Mouse (Mus musculus) ovary, postnatal 10 days (tissue): ENCODE data around the gene Anapc15.
"Not testable (repeated sequence)": the region's sequence is repeated elsewhere in the genome, so short reads cannot be mapped to it uniquely, and the experiment has no call there.

Experiments
- DNase-seq: peaks from one replicate; pipeline ENCODE4 v3.0.0; 2022; ENCODE audit warnings: low spot score

The Anapc15 gene

GRCm38 (mm10) chr7:101896104-101897066, 32.9 kb downstream of the Anapc15 start:
- peak; percentile 83 for DNase-seq

- DNase-seq: no peak
Observed at GRCm38 (mm10) chr7:101900331-101901097, 37.0 kb downstream of the Anapc15 start.

- DNase-seq: no peak
Observed at GRCm38 (mm10) chr7:101901969-101902368, 38.5 kb downstream of the Anapc15 start.

DNA sequence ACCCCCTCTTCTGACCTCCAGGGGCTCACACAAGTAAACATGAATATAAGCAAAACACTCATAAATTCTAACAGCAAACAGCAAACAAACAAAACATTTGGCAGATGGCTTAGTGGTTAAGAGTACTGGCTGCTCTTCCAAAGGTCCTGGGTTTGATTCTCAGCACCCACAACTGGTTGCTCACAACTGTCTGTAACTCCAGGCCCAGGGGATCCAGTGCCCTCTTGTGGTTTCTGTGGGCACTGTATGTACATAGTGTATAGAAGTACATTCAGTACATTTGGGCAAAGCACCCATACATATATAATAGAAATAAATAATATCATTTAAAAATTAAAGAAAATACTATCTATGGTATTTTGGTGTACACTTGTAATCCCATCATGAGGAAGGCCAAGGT, 39.3 kb downstream of the Anapc15 start:
- DNase-seq: no peak

- peak; percentile 98 for DNase-seq
Observed at GRCm38 (mm10) chr7:101905561-101906286, 42.2 kb downstream of the Anapc15 start, which contains the start of gene Lamtor1. Lamtor1 (plus strand) TSS chr7:101905904.

DNA sequence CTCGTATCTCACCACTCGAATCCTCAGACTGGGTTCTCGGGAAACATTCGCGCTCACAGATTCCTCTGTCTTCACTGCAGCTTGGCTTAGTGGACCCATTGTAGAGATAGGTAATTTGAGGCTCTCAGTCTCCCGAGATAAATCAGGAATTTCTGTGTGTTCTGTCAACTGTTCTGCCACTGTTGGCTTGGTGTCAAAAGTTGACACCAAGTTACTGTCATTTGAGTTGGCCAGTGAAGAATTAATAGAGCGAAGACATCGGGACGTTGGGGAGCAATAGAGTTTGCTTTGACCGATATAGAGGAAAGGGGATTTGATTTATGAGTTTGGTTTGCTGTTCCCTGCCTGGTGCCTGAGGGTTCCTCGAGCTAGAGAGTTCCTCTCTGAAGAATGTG, 42.8 kb downstream of the Anapc15 start, which contains the start of gene Tomt:
TSS of gene Tomt (minus strand) at position 73 of the 395 bp plus-strand sequence.
- no peak for DNase-seq

- DNase-seq: no peak
Observed at GRCm38 (mm10) chr7:101906696-101907095, 43.2 kb downstream of the Anapc15 start.

GRCm38 (mm10) chr7:101908367-101908766, 44.9 kb downstream of the Anapc15 start:
- DNase-seq: no peak

DNA sequence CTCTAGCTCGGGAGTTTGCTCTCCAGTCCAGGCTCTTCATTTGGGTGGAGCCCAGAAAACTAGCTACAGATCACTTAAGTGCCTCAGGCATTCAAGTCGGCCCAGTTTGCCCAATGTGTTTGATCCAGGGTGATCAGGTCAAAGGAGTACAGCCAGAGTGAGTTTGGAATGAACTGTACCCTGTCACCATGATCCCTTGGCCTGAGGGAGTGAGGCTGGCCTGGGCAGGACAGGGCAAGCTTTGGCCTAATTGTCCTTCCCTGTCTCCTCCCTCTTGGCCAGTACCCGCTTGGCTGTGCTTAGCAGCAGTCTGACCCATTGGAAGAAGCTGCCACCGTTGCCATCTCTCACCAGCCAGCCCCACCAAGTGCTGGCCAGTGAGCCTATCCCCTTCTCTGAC, 46.6 kb downstream of the Anapc15 start:
- no peak for DNase-seq

GRCm38 (mm10) chr7:101911982-101912381, 48.5 kb downstream of the Anapc15 start:
- no peak for DNase-seq

DNA sequence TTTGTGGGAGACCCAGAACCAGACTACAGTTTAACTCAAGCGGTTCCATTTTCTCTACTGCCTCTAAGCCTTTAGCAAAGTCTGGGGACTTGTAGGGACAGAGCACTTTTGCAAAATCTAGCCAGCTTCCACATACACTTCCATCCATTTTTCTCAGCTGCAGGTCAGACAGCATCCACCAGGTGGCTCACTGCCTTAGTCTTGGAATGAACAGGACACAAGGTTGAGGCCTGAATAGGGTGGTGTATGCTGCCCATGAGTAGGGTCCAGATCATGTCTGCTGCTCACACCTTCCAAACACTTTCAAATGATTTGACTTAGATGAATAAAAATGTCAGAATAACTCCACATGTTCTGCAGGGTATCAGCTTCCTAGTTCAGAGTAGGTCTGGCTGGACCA, 54.6 kb downstream of the Anapc15 start:
- peak; percentile 39 for DNase-seq

- DNase-seq: not testable (repeated sequence)
Observed at GRCm38 (mm10) chr7:101925892-101926291, 62.4 kb downstream of the Anapc15 start.

DNA sequence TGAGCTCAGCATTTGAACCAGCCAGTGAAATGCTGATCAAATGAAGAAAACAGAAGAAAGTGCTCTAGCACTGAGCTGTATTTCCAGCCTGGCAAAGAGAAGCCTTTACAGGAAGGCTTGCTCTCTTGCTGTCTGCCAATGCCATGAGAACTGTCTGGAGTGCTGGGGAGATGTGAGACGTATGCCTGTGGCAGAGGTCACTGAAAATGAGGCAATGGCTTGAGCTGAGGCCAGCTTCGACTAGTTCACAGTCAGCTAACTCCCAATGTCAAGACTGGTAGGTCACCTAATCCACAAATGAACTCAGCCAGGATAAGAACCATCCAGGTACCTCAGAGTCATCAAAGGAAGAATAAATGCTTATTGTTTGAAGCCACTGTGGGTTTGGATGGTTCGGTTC, 64.6 kb downstream of the Anapc15 start:
- no peak for DNase-seq

- DNase-seq: no peak
Observed at GRCm38 (mm10) chr7:101932551-101932950, 69.0 kb downstream of the Anapc15 start.

DNA sequence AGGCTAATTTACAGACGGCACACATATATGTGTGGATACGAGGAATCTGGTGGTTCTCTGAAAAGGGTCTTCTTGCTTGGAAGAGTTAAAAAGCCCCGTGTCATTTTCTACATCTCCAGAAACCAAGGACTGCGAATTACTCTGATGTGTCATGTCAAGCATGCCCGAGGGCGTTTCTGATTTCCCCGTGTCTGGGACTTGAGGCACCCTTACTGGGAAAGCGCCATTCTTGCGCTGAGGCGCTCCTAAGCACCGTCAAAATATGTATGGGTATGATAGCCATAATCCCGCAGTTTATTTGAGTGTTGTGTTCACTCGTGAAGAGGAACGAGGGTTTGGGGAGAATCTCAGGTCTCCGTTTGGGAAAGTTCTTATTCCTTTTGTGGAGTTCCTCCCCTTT, 69.8 kb downstream of the Anapc15 start:
- DNase-seq: no peak

GRCm38 (mm10) chr7:101933751-101934240, 70.3 kb downstream of the Anapc15 start, which contains the start of the genes Lrrc51 and Numa1:
Lrrc51 (minus strand) TSS chr7:101933895.
Numa1 (plus strand) TSS chr7:101934111.
- peak; percentile 88 for DNase-seq

- no peak for DNase-seq
Observed at GRCm38 (mm10) chr7:101935957-101936356, 72.4 kb downstream of the Anapc15 start.

GRCm38 (mm10) chr7:101936996-101937395, 73.5 kb downstream of the Anapc15 start:
- DNase-seq: no peak

DNA sequence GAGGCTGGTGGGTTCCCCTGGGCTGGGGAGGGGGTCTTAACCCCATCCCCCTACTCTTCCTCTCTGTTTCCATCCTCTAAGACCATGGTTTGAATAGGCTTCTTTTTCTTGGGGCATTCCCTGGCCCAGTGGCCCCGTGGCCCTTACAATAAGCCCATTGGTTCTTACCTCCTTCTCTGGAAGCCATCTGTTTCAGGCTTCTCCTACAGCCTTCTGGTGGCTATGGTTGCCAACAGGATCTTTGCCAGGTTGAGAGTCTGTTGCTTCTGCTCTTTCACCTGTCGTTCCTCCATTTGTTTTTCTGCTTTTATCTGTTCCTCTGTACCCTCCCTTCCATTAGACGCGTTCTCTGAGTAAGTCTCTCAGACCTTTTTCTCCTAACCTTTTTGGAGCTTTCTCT, 74.1 kb downstream of the Anapc15 start:
- no peak for DNase-seq

DNA sequence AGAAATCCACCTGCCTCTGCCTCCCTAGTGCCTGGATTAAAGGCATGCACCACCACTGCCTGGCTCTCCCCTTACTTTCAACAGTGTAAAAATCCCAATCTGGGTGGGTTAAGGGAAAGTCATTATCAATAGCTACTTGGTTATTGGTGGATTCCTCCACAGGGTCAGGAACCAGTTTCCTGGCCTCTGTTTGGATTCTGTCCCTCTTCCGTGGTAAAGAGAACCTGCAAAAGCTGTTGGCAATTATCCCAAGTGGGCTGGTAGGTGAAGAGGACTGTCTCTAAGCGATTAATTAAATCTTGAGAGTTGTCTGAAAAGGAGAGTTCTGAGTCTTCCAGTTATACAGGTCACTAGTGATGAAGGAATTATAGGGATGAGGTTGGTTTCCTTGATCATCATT, 74.8 kb downstream of the Anapc15 start:
- no peak for DNase-seq

DNA sequence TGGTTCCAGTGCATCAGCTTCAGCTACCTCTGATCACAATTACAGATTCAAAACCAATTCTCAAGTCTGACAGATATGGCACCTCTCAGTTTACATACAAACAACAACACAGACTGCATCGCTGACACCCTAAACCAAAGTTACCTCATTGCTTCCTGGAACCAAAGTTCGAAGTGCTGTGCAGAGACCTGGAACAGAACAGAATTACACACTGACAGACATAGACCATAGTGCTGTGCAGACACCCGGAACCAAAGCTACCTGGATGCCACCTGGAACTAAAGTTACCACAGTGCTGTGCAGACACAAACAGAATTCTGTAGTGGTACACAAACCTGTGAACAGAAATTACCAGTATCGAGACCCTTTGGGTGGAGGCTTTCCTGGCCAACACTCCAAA, 76.2 kb downstream of the Anapc15 start:
- no peak for DNase-seq

DNA sequence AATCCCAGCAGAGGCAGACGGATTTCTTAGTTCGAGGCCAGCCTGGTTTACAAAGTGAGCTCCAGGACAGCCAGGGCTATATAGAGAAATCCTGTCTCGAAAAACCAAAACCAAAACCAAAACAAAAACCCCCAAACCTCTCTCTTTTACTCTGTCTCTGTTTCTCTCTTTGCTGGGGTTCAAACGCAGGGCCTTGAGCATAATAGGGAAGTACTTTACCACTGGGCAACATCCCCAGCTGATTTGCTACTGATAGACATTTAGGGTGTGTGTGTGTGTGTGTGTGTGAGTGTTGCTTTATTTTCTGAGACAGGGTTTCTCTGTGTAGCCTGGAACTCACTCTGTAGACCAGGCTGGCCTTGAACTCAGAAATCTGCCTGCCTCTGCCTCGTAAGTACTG, 85.5 kb downstream of the Anapc15 start:
- not testable (repeated sequence) for DNase-seq
